Mouse (Mus musculus) lung, postnatal 0 days (tissue): ENCODE data around the gene Tcf23.

Experiments
- CTCF ChIP-seq: IDR thresholded peaks from 2 replicates; pipeline ENCODE4 v1.5.1; 2016; ENCODE audit warnings: antibody characterized with exemption, mild to moderate bottlenecking
- EP300 ChIP-seq: IDR thresholded peaks from 2 replicates; pipeline ENCODE4 v1.6.1; 2016; ENCODE audit warnings: antibody characterized with exemption, mild to moderate bottlenecking, control low read depth

DNA sequence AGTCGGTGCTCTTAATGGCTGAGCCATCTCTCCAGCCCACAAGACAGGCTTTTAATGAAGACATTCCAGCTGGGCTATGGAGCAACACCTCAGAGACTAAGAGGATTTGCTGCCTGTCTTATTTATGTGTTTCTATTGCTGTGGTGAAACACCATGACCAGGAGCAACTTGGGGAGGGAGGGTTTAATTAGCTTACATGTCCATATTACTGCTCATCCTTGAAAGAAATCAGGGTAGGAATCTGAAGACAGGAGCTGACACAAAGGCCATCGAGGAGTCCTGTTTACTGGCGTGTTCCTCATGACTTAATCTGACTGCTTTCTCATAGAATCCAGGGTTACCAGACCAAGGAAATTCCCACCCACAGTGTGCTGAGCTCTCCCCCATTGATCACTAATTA is 4.5 kb upstream of the Tcf23 start:
- no peak for TF ChIP-seq EP300
- no peak for TF ChIP-seq CTCF
